Mouse (Mus musculus): ENCODE measurements around the gene Zfp13.

DNA sequence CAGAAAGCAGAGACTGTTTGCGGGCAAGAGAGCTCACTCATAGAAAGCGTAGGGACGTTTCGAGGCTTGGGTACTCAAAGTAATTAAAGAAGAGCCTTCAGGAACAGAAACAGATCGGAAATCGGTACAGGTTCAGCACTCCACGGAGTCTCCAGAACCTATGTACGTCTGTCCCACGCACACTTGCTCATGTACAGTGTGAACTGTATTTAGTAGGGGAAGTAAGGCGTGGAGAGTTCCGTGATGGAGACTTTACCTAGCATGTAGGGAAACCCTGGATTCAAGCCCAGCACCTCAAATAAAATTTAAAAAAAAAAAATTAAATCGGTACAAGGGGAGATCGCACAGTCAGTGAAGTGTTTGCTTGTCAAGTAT is 6.4 kb downstream of the Zfp13 start:
- TF ChIP-seq ZKSCAN1 (IDR thresholded peaks at IDR 0.05; ENCODE audit: borderline replicate concordance, low read depth, low read length) = no peak
- TF ChIP-seq CTCF (conservative IDR thresholded peaks at IDR 0.05 in 1 of 2, IDR thresholded peaks at IDR 0.05 in 1 of 2; ENCODE audit: low read depth in 2 of 2, low read length in 2 of 2) = no peak
- TF ChIP-seq KAT2A (IDR thresholded peaks at IDR 0.05; ENCODE audit: insufficient replicate concordance, low read length) = no peak
- no peak for TF ChIP-seq IRF4 (IDR thresholded peaks at IDR 0.05; ENCODE audit: low read depth, low read length)
- no peak for TF ChIP-seq ETS1 (conservative IDR thresholded peaks at IDR 0.05; ENCODE audit: low read depth, low read length)
- TF ChIP-seq HCFC1 (IDR thresholded peaks at IDR 0.05; ENCODE audit: low read depth, low read length) = no peak
- no peak for TF ChIP-seq E2F4 (IDR thresholded peaks at IDR 0.05; ENCODE audit: insufficient replicate concordance, low read depth, low read length)
- TF ChIP-seq BHLHE40 (IDR thresholded peaks at IDR 0.05; ENCODE audit: low read depth, low read length) = no peak
- TF ChIP-seq SMC3 (IDR thresholded peaks at IDR 0.05; ENCODE audit: low read depth, low read length) = no peak
- TF ChIP-seq JUND (conservative IDR thresholded peaks at IDR 0.05; ENCODE audit: low read depth, low read length) = no peak

Data from CH12.LX (cell line).